Mouse (Mus musculus): Measurements from ENCODE around the gene Timm29.
"Not testable (repeated sequence)": the region's sequence is repeated elsewhere in the genome, so short reads cannot be mapped to it uniquely, and the experiment has no call there.

Timm29 gene

GRCm38 (mm10) chr9:21578226-21578625 lies 14.3 kb upstream of the Timm29 start:
- no peak for DNase-seq (ENCODE audit: low spot score in 2 of 2)

- DNase-seq (ENCODE audit: low spot score in 2 of 2), result no peak
Observed at GRCm38 (mm10) chr9:21585401-21585800, 7.1 kb upstream of the Timm29 start.

GRCm38 (mm10) chr9:21587678-21588349 lies 4.7 kb upstream of the Timm29 start:
- DNase-seq (ENCODE audit: low spot score in 2 of 2), result no peak

GRCm38 (mm10) chr9:21588350-21588749 lies 4.2 kb upstream of the Timm29 start:
- DNase-seq (ENCODE audit: low spot score in 2 of 2), result no peak

- no peak for DNase-seq (ENCODE audit: low spot score in 2 of 2)
Observed at GRCm38 (mm10) chr9:21589538-21589937, 3.0 kb upstream of the Timm29 start.

GRCm38 (mm10) chr9:21591127-21591830 lies 1.2 kb upstream of the Timm29 start:
- no peak for DNase-seq (ENCODE audit: low spot score in 2 of 2)

- no peak for DNase-seq (ENCODE audit: low spot score in 2 of 2)
Observed at GRCm38 (mm10) chr9:21591831-21592702, 455 bp upstream of the Timm29 start.

- DNase-seq (ENCODE audit: low spot score in 2 of 2), result peak in 1 of 2 experiments; percentile 56
Observed at GRCm38 (mm10) chr9:21593122-21593721, 700 bp downstream of the Timm29 start.

- DNase-seq (ENCODE audit: low spot score in 2 of 2), result not testable (repeated sequence)
Observed at GRCm38 (mm10) chr9:21594350-21594749, 1.8 kb downstream of the Timm29 start.

GRCm38 (mm10) chr9:21594838-21595237 lies 2.3 kb downstream of the Timm29 start:
- no peak for DNase-seq (ENCODE audit: low spot score in 2 of 2)

- DNase-seq (ENCODE audit: low spot score in 2 of 2), result no peak
Observed at GRCm38 (mm10) chr9:21598198-21598597, 5.7 kb downstream of the Timm29 start.

GRCm38 (mm10) chr9:21600186-21600585 lies 7.7 kb downstream of the Timm29 start:
- DNase-seq (ENCODE audit: low spot score in 2 of 2), result no peak

- no peak for DNase-seq (ENCODE audit: low spot score in 2 of 2)
Observed at GRCm38 (mm10) chr9:21601073-21601472, 8.6 kb downstream of the Timm29 start.

- DNase-seq (ENCODE audit: low spot score in 2 of 2), result peak in 1 of 2 experiments; percentile 59
Observed at GRCm38 (mm10) chr9:21601722-21602399, 9.3 kb downstream of the Timm29 start.

- no peak for DNase-seq (ENCODE audit: low spot score in 2 of 2)
Observed at GRCm38 (mm10) chr9:21604119-21604518, 11.6 kb downstream of the Timm29 start.

- DNase-seq (ENCODE audit: low spot score in 2 of 2), result no peak
Observed at GRCm38 (mm10) chr9:21605865-21606264, 13.3 kb downstream of the Timm29 start.

- no peak for DNase-seq (ENCODE audit: low spot score in 2 of 2)
Observed at GRCm38 (mm10) chr9:21606648-21607047, 14.1 kb downstream of the Timm29 start.

GRCm38 (mm10) chr9:21609861-21610260 lies 17.3 kb downstream of the Timm29 start:
- DNase-seq (ENCODE audit: low spot score in 2 of 2), result no peak

- no peak for DNase-seq (ENCODE audit: low spot score in 2 of 2)
Observed at GRCm38 (mm10) chr9:21614864-21615616, 22.5 kb downstream of the Timm29 start.

GRCm38 (mm10) chr9:21615617-21616231 lies 23.2 kb downstream of the Timm29 start, which contains the start of gene Smarca4:
Gene Smarca4 (plus strand): TSS chr9:21616169.
- peak; percentile 99 for DNase-seq (ENCODE audit: low spot score in 2 of 2)
